Mouse (Mus musculus) stomach, embryonic 15.5 days (tissue): ENCODE measurements around the gene Atraid. TPM values are rescaled to one million over a fixed set of nuclear protein-coding genes. Genes with fewer than 3 reads are reported as not detected.

ENCODE experiments used
- ATAC-seq: fragments of 200-750 bp; cut with Nextera tagmentation; 2 replicates; pipeline ENCODE4 v1.8.0; 2017; ENCODE audit warnings: low read depth, moderate number of reproducible peaks, moderate TSS enrichment; ENCODE audit not compliant: insufficient read depth, low FRiP score
- H3K27ac ChIP-seq: fragments of 300-500 bp; sonication (generic); 2 replicates; pipeline ENCODE4 v1.5.1; 2015; ENCODE audit warnings: mild to moderate bottlenecking, inconsistent platforms
- H3K27me3 ChIP-seq: fragments of 300-500 bp; sonication (generic); replicated peaks from 2 replicates; pipeline ENCODE4 v1.6.1; 2015; ENCODE audit warnings: inconsistent platforms
- H3K36me3 ChIP-seq: fragments of 300-500 bp; sonication (generic); 2 replicates; pipeline ENCODE4 v1.6.1; 2015; ENCODE audit warnings: inconsistent platforms
- H3K4me1 ChIP-seq: fragments of 300-500 bp; sonication (generic); 2 replicates; pipeline ENCODE4 v1.6.1; 2015; ENCODE audit warnings: inconsistent platforms
- H3K4me2 ChIP-seq: fragments of 300-500 bp; sonication (generic); 2 replicates; pipeline ENCODE4 v1.6.1; 2015; ENCODE audit warnings: mild to moderate bottlenecking, inconsistent platforms
- H3K4me3 ChIP-seq: fragments of 300-500 bp; sonication (generic); replicated peaks from 2 replicates; pipeline ENCODE4 v1.5.1; 2015; ENCODE audit warnings: inconsistent platforms
- H3K9ac ChIP-seq: fragments of 300-500 bp; sonication (generic); 2 replicates; pipeline ENCODE4 v1.6.1; 2015; ENCODE audit warnings: inconsistent platforms
- H3K9me3 ChIP-seq: fragments of 300-500 bp; sonication (generic); 2 replicates; pipeline ENCODE4 v1.6.1; 2016; ENCODE audit warnings: inconsistent platforms
- WGBS: fragments of 180-500 bp; shearing (Covaris S2); methylation state at CpG from one replicate; pipeline ENCODE4 v1.1.7; 2015; 5-methylcytosine and 5-hydroxymethylcytosine counted together
- polyA plus RNA-seq: library from polyadenylated mRNA; unstranded; fragments of >200 nt; fragmentation: Nextera tagmentation; extraction: Ambion mirVana; gene quantifications from 2 replicates; pipeline ENCODE4 v1.2.1, GENCODE M21; 2015

The Atraid gene
- polyA plus RNA-seq, 1 experiment from 2014 or later = 151 TPM

DNA sequence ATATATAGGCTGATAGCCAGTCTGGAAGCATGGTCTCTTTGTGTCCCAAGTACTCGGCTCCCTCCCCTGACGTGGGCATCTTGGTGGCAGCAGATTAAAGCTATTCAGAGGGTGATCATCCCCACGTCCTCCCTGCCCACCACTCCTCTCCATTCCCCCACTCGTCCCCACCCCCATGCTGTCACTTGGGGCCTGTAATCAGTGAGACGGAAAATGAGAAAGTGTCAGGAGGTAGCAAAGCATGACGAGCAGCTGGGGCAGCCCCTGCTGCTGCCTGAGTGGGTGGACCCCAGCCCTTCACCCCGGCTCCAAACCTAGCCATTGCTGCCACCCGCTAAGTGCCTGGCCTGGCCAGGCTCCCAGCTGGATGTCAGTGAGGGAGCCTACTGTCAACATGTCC lies 35.8 kb downstream of the Atraid start:
- no peak for ATAC-seq
- H3K4me1 ChIP-seq = peaks cover 3% of the 10 kb centered on the region; the same call in 1 of the 2 replicates
- no peak overlapping the region for H3K4me3 ChIP-seq
- 26% methylated on average over 8 of the region's 8 CpGs for WGBS
- no peak overlapping the region for H3K9ac ChIP-seq
- 0 out of 2 replicates have a peak, but pooled peaks cover 2% of the 10 kb centered on the region for H3K36me3 ChIP-seq
- H3K27ac ChIP-seq = no peak overlapping the region
- no peaks in the 10 kb centered on the region for H3K9me3 ChIP-seq
- H3K4me2 ChIP-seq = no peak overlapping the region
- peaks cover 15% of the 10 kb centered on the region; the same call in 1 of the 2 replicates for H3K27me3 ChIP-seq

GRCm38 (mm10) chr5:31086606-31087005 lies 38.5 kb downstream of the Atraid start:
- ATAC-seq = no peak
- Histone ChIP-seq H3K27me3 (peaks cover 42% of the 10 kb centered on the region), H3K4me3 (no peak overlapping the region), H3K27ac (no peak overlapping the region), H3K4me2 (no peak overlapping the region), H3K9ac (no peak overlapping the region), H3K4me1 (no peaks in the 10 kb centered on the region; the same call in 1 of the 2 replicates), H3K36me3 (no peaks in the 10 kb centered on the region), H3K9me3 (no peaks in the 10 kb centered on the region)
- WGBS = 31% methylated on average over 7 of the region's 7 CpGs

DNA sequence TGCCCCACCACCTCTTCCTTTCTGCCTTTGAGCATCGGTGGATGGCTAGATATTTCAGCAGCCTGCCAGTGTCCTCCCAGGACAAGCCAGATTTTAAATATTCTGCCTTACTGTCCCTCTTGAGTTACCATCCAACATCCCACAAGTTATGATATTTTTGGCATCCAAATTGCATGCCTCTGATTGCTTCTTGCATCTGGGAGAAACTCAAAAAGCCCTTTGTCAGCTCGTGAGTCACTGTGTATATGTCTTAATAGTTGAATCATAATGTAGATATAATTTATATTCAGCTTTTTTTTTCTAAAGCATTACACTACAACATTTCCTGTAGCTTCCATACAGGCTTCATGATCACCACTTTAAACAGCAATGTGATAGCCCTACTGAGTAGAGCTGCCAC lies 39.0 kb downstream of the Atraid start:
- Histone ChIP-seq H3K9me3 (no peaks in the 10 kb centered on the region), H3K36me3 (no peaks in the 10 kb centered on the region), H3K4me3 (no peak overlapping the region), H3K4me1 (no peaks in the 10 kb centered on the region; the same call in 1 of the 2 replicates), H3K9ac (no peak overlapping the region), H3K4me2 (no peak overlapping the region), H3K27me3 (peaks cover 47% of the 10 kb centered on the region), H3K27ac (no peak overlapping the region)
- ATAC-seq = no peak
- WGBS = 67% methylated on average over 2 of the region's 2 CpGs

GRCm38 (mm10) chr5:31092231-31092975 lies 44.3 kb downstream of the Atraid start:
- 4% methylated on average over 35 of the region's 53 CpGs for WGBS
- Histone ChIP-seq H3K9ac (no peak overlapping the region), H3K9me3 (no peaks in the 10 kb centered on the region), H3K27me3 (peaks cover 95% of the 10 kb centered on the region), H3K4me3 (peak overlapping the region; percentile 40), H3K4me2 (peak overlapping the region; percentile 79), H3K4me1 (peaks cover 33% of the 10 kb centered on the region), H3K36me3 (no peaks in the 10 kb centered on the region), H3K27ac (no peak overlapping the region)
- ATAC-seq = no peak

DNA sequence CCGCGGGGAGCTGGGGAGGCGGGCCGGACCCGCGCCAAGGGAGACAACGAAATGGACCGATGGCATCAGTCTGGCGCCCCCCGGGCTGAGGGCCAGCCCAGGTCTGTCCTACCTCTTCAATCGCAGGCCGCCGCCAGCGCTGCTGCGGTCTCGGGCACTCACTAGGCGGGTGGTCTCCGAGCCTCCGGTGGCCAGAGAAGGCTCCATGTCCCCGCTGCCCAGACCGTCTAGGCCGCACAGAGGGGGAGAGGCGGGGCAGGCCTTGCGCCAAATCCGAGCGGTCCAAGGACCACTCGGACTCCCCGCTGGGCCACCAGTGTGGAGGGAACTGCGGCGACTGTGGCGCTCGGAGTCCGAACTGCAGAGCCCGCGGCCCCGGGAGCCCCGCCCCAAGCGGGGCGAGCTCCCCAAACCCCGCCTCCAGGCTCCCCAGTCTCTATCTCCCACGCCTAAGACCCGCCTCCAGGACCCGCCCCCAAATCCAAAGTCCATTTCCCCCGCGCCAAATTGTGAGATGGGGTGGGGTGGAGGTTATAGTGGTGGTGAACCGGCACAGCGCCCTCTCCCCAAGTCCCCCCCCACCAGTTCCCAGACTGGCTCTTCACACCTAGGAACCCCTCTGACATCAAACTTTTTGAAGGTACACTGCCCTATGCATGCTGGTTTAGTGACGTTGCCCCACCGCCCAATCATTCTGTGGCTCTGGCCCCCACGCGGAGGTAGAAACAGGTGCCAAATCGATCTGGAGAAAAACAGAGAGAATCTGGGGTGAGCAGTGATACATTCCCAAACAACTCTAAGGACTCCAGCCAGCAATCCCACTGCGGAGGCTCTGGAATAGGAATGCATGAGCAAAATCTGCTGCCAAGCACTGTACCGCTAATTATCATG lies 45.3 kb downstream of the Atraid start:
- peak; percentile 75 for ATAC-seq
- peak overlapping the region; percentile 79 for H3K4me2 ChIP-seq
- peak overlapping the region; percentile 40 for H3K4me3 ChIP-seq
- WGBS = under 1% methylated on average over 51 of the region's 54 CpGs
- no peaks in the 10 kb centered on the region for H3K36me3 ChIP-seq
- no peak overlapping the region for H3K9ac ChIP-seq
- no peaks in the 10 kb centered on the region for H3K9me3 ChIP-seq
- peaks cover 89% of the 10 kb centered on the region for H3K27me3 ChIP-seq
- peaks cover 33% of the 10 kb centered on the region for H3K4me1 ChIP-seq
- no peak overlapping the region for H3K27ac ChIP-seq

GRCm38 (mm10) chr5:31094100-31094798 lies 46.1 kb downstream of the Atraid start:
- H3K27ac ChIP-seq = no peak overlapping the region
- no peak overlapping the region for H3K9ac ChIP-seq
- H3K4me3 ChIP-seq = peak overlapping the region; percentile 33
- 2% methylated on average over 29 of the region's 29 CpGs for WGBS
- H3K9me3 ChIP-seq = no peaks in the 10 kb centered on the region
- H3K27me3 ChIP-seq = peaks cover 82% of the 10 kb centered on the region
- peaks cover 33% of the 10 kb centered on the region for H3K4me1 ChIP-seq
- H3K4me2 ChIP-seq = peak overlapping the region; percentile 79
- no peaks in the 10 kb centered on the region for H3K36me3 ChIP-seq
- ATAC-seq = no peak

- ATAC-seq = 0 out of 2 replicates have a peak, but pooled peaks have one; percentile 29
- WGBS = 1% methylated on average over 58 of the region's 59 CpGs
- Histone ChIP-seq H3K9ac (no peak overlapping the region), H3K27ac (no peak overlapping the region), H3K27me3 (peaks cover 74% of the 10 kb centered on the region), H3K4me2 (peak overlapping the region; percentile 79), H3K4me3 (peak overlapping the region; percentile 33), H3K9me3 (no peaks in the 10 kb centered on the region), H3K36me3 (no peaks in the 10 kb centered on the region), H3K4me1 (peaks cover 33% of the 10 kb centered on the region)
These were observed 46.9 kb downstream of the Atraid start for GRCm38 (mm10) chr5:31094799-31095691.

DNA sequence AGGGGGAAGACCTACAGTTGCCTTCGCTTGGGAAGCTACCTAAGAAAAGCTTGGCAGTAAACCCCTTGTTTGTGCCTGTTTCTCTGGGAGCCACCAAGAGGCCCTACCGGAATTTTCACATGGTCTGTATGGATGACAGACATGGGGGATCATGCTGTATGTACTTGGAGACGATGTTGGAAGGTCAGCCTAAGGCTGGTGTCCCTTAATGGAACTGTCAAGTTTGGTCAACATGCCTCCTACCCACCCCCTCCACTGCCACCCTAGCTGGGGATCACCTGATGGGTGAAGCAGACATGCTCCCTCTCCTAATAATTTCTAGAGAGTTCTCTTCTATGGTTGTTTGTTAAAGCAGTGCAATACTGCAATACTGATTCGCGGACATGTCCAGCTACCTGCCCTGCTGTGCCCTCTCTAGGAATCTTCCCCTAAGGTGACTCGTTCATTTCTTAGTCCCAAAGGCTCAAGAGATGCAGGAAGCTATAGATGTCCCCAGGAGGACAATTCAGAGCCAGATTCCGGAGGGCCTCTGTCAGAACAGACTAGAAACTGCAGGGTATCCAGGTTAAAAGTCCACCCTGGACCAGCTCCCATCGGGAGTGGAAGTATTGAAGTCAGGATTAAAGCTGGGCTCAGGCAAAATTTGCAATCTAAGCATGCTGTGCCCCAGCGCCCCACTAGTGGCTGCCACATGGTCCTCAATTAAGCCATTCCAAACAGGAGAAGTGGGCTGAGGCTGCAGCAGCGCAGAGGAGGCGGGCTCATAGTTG lies 47.8 kb downstream of the Atraid start:
- H3K27me3 ChIP-seq = peaks cover 66% of the 10 kb centered on the region
- H3K9me3 ChIP-seq = no peaks in the 10 kb centered on the region
- no peak overlapping the region for H3K9ac ChIP-seq
- ATAC-seq = no peak
- H3K4me2 ChIP-seq = peak overlapping the region; percentile 79
- no peak overlapping the region for H3K27ac ChIP-seq
- H3K4me1 ChIP-seq = peaks cover 33% of the 10 kb centered on the region
- peak overlapping the region; percentile 33 for H3K4me3 ChIP-seq
- 27% methylated on average over 11 of the region's 11 CpGs for WGBS
- H3K36me3 ChIP-seq = no peaks in the 10 kb centered on the region
